Mouse (Mus musculus) c-Kit-positive CD71-negative TER-119-negative erythroid progenitor cells, embryonic 14.5 days (primary cell): ENCODE measurements around the gene Pex26.

Experiments
- DNase-seq: peaks from one replicate; pipeline ENCODE4 v3.0.0-alpha.2; 2013; ENCODE audit warnings: low read depth

Gene Pex26

DNA sequence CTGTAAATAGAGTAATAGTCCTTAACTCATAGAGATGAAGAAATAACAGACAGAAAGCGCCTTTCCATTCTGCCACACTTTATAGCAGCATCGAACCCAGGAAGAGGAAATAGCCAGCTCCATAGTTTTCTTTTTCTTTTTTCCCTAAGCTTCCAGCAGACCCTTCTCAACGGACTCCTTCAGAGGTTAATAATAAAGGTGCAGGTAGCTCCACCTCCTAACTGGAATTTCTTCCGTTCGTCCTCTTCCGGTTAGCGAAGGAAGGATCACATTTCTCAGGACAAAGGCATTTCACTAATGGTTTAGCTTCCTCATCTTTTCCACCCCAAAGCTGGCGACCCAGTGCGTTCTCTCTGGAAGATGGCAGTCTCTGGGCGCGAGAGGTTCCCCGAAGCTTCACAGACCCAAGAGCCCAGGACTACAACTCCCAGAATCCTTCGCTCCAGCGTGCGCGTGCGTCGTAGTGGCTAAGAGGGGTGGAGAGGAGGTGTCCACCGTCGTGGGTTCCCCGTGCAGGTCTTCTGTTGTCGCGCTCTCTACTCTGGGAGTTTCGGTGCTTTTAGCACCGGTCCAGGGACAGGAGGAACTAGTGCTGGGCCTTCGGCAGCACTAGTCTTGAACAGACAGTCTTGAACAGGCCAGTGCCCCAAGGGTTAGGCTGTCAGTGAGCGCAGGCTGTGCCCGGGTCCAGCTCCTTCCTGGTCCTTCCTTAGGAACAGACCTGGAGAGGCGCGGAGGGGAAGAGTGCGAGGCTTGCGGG lies at the start of gene Pex26:
Gene Pex26, plus strand, starts transcription at position 254 of the 760 bp plus-strand sequence.
- DNase-seq: peak; percentile 95

DNA sequence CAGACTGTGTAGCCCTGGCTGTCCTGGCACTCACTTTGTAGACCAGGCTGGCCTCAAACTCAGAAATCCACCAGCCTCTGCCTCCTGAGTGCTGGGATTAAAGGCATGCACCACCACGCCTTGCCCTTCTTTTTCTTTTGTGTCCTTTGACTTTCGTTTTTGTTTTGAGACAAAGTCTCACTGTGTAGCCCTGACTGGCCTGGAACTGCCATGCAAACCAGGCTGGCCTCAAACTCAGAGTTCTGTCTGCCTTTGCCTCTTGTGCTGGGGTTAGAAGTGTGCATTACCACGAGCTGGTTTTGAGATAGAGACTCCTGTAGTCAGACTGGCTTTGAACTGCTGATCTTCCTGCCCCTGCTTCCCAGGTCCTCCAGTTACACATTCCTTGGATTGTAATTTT lies 49.2 kb upstream of the Pex26 start:
- DNase-seq: no peak

DNA sequence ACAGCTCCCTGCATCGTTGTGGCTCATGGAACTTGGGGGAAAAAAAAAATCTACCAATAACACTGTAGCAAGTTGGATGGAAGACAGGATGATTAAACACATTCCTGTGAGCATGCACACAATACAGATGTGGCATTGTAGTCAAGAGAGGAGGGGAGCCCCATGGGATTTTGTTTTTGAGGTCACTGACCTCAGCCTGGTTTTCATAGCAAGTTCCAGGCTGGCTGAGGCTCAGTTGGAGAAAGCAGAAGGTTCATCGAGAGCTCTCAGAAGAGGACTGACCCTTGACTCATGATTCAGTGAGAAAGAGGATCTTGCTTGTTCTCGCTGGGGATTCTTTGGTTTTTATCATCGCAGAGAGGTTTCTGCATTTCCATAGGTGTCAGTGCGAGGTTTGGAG lies 48.6 kb upstream of the Pex26 start:
- DNase-seq: no peak

DNA sequence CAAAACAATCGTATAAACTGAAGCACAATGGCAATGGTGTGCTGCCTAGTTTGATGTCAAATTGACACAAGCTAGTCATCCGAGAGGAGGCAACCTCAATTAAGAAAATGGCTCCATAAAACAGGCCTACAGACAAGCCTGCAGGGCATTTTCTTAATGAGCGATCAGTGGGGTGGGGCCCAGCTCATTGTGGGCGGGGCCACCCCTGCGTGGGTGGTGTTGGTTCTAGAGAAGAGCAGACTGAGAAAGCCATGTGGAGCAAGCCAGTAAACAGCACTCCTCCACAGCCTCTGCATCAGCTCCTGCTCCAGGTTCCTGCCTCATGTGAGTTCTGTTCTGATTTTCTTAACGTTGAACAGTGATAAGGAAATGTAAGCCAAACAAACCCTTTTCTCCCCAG lies 46.2 kb upstream of the Pex26 start:
- DNase-seq: no peak

DNA sequence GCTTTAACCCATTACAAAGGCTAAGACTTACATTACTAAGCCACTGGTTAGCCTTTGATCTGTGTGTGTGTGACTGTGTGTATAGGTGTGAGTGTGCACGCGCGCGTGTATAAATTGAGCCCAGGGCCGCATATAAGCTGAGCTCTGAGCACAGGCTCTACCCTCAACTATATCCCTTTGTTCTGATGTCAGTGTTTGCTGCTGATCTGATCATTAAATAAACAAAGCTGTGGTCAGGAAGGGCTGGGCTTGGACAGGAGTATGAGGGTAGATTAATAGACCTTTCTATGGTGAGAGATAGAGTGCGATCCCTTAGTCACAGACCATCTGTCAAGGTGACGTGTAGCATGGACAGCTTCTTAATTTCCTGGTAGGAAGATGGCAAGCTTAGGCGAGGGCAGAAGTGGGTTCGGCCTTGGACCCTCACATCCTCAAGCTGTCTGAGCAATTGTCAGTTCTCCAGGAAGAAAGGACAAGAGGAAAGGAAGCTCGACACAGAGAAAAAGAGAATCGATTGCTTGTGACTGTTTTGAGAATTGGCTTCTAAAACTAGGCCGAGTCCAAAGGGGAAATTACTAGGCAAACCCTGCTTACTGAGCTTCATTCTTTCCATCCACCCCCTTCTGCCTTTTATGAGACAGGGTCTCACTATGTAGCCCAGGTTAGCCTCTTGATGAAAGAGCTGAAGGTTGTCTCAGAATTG lies 45.0 kb upstream of the Pex26 start:
- no peak for DNase-seq

DNA sequence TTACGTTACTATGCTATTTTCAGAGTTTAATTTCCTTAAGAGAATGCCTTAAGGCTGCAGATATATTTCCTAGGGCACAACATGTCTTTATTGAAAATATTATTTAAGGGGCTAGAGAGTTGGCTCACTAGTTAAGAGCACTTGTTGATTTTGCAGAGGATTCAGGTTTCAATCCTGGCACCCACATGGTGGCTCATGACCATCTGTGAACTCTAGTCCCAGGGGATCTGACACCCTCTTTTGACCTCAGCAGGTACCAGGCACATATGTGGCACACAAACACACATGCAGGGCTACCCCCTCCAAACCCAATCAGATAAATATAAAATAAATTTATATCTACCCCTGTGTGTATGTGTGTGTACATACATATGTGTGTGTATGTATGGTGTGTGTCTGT lies 44.2 kb upstream of the Pex26 start:
- no peak for DNase-seq

DNA sequence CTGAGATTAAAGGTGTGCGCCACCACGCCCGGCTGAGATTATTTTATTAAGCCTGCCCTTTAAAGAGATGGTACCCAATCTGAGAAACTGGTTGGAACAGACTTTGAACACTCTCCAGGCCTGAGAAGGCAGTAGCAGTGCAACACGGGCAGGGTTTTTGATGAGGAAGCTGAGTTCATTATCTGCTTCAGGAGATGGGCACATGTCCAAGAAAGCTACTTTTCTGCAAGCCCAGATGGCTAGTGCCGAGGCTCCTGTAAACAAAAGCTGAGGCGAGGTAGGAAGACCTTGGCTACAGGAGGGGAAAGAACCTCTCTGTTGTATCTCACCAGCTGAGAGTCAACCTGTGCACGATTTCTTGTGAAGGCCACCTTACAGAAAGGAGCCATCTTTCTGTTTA lies 41.2 kb upstream of the Pex26 start:
- no peak for DNase-seq

DNA sequence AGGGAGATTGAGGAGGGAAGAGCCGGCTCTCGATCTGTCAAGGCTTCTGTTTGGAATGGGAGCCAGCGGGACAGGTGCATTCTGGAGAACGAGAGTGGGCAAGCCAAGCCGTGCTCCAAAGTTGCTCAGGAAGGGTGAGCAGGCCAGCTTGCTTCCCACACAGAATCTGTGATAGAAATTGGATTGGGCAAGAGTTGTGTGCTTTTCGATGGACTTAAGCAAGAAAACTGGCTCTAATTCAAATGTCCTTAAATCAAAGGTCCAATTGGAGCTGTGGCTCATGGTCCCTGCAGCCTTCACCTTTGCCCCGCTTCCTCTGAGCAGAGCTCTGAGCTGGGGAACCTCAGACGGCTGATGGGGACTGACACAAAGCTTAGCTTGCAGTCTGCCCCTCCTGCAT lies 40.0 kb upstream of the Pex26 start:
- no peak for DNase-seq

DNA sequence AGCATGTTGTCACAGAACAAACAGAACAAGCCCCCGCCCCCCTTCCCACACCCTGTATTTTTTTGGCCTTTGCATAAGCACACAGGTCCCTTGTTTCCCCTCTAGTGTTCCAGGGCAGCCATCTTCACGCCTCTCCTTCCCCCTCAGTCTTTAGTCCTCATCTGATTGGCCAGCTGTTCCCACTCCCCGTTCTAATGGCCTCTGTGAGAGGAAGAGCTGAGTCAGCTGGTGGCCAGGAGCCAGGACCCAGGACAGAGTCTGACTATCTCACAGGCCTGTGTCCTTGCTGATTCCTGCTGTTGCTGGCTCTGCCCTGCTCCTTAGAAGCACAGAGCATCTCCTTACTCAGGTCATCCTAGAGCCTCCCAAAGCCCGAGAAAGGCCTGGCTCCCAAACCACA lies 39.4 kb upstream of the Pex26 start:
- no peak for DNase-seq

DNA sequence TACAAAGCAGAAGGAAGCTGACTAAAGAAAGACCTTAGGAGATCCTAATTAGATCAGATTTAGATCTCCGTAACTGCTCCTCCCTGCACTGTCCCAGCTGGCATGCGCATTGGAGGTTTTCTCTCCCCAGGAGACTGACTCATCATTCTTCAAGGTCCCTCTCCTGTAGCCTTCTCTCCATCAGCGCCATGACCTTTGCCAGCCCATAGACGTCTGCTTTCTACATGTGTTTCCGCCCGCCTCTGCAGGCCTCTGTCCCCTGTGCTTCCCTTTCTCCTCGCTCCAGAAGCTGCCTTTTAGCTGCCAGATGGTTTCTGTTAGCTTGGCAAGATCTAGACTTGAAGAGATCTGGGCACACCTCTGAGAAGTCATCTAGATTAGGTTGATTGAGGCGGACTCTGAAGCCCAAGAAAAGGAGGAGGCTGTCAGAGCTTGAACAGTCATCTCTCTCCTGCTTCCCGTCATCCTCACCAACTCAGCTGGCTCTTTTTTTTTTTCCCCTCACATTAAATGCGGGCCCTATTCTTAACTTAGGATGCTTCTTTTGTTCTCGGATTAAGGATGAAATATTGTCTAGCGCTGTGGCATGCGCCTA lies 38.4 kb upstream of the Pex26 start:
- DNase-seq: no peak

DNA sequence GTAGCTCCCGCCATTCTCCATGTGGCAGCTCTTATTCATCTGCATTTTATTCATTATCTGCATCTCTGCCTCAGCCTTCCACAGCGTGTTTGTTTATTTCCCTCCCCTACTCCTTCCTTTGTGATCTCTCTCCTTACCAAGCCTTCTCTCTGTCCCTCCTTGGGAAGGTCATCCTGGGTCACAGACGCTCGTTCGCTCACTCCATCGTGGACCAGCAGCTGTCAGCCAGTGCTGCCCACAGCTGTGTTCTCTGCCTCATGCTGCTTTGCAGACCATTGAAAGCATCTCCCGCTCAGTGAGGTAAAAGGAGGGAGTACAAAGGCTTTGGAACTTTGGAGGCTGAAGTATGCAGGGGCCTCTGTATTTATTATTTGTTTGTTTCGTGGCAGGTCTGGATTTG lies 37.6 kb upstream of the Pex26 start:
- DNase-seq: no peak

DNA sequence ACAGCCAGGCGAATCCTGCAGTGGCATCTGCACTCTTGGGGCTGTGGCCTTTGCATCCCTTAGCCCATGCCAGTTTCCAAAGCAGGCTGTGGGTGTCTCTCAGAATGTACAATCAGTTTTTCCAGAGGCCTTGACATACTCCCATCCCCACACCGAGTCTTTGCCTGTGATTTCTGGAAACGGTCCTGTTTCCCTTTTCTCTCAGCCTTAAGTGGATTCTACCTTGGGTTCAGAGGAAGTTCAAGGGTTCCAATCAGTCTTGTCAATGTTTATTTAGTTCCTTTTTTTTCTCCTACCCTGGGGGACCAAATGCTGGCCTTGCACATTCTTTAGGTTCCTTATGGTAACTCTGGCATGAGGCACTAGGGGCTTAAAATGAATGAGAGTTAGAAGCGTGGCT lies 36.7 kb upstream of the Pex26 start:
- no peak for DNase-seq

DNA sequence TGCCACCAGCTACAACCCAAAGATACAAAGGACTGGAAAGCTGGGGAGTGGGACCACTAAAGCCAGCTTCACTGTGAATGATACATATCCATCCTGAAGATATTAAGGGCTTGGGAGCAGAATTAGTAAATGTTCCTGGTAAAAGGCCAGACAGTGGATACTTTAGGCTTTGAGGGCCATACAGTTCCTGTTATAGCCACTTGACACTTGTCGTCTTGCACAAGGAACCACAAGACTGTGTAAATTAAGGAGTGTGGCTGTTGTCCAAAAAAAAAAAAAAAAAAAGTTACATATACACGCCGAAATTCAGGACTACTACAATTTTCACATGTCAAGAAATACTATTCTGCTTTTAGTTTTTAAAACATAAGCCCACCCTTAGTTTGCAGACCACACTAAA lies 35.1 kb upstream of the Pex26 start:
- DNase-seq: no peak

DNA sequence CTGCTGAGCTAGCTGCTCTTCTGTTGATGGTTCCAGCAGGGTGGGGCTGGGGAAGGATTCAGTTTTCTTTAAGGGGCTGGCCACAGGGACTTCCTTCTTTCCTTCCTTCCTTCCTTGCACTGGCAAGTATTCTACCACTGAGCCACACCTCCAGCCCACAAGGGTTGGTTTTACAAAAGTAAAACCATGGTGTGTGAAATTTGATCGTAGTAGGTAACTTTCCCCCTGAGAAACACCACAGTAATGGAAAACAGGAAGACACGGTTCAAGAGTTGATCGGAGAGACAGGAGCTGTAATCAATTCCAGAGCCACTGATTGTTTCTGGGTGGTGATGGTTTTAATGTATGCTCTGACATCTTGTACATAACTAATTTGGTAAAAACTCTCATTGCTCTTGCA lies 34.0 kb upstream of the Pex26 start:
- DNase-seq: no peak

DNA sequence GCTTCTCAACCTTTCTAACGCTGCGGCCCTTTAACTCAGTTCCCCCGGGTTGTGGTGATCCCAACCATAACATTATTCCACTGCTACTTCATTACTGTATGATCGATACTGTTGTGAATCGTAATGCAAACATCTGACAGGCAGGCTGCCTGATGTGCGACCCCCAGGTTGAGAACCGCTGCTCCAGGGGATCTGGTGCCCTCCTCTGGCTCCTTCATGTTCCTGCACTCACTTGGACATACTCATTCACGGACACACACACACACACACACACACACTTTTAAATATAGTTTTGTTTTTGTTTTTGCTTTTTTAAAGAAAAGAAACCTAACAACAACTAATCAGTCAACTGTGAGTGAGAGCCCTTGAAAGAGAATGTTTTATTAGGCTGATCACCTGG lies 33.3 kb upstream of the Pex26 start:
- no peak for DNase-seq

DNA sequence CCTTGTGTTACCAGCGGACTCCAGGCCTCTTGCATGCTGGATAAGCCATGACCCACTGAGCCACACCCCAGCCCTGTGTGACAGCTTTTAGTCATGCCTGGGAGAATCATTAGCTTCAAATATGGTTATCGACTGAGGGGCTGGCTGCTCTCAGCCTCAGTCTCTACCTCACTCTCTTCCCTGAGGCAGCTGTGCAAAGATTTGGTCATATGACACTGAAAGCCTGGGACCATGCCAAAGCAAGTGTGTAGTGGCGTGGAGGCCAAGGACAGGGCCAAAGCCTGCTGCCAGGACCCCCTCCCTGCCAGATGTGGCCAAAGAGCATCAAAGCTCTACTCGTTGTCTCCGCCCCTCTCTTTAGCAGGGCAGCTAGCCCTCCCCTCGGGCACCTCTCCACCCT lies 31.7 kb upstream of the Pex26 start:
- no peak for DNase-seq

DNA sequence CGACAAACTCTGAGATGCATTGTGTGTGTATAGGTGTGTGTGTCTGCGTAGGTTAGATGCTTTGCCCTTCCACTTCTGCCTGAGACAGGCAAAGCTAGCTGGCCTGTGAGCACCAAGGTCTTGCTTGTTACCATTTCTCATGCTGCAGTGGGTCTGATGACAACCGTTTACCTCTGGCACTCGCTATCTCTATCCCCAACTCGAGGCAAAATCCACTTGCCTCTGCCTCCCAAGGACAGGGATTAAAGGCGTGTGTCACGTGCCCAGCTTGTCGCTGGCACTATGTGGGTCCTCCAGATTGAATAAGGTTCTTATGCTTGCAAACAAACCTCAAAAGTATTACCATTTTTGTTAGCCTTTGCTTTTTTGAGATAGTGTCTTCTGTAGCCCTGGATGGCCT lies 30.3 kb upstream of the Pex26 start:
- DNase-seq: no peak

DNA sequence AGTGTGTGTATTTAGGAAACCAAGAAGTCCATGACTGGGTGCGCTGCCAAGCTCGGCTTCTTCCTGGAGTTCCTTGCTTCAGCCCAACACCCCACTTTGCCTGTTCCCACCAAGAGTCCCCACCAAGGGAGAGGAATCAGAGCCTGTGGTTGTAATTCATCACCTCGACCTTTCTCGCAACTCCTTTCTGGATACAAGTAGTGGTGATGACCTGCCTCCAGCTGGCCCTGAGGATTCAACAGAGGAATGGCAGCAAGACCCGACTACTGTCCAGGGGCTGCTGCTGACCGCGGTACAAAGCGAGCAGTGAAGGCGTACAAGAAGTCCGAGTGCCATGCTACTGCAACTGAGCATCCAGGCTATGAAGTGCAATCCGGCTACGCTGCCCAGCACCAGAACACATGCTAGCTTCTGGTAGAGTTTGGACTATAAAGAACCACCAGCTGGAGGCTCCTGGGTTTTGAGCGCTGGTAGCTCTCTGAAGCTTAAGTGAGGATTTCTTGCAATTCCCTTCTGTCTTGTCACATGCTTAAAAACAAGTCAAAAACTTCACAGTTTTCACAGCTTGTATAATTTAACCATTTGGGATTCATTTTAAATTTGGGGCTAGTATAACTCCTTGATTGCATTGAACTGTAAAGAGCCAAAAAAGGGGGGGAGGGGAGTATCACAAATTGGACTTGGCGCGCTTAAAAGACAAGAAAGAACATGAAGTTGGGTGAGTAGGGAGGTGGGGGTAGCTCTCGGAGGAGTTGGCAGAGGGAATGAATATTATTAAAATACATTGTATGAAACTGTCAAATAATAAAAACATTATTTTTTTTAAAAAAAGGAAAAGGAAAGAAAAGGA lies 28.8 kb upstream of the Pex26 start:
- DNase-seq: no peak

DNA sequence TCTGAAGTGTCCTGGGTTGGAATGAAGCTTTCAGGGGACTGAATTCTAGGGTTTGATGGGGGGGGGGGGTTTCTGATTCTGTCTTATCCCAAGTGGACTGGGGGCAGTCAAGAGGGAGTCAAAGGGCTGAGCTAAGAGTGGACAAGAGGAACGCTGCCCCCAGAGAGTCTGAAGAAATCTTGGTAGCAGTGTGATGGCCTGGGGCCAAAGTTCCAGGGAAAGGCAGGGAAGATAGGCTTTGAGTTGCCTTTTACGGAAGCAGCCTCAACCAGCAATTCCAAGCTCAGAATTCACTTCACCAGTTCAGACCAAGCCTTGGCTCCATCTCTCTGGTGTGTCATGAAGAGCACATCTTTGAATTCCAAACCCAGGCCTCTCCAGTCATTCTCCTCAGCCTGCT lies 27.4 kb upstream of the Pex26 start:
- DNase-seq: no peak

DNA sequence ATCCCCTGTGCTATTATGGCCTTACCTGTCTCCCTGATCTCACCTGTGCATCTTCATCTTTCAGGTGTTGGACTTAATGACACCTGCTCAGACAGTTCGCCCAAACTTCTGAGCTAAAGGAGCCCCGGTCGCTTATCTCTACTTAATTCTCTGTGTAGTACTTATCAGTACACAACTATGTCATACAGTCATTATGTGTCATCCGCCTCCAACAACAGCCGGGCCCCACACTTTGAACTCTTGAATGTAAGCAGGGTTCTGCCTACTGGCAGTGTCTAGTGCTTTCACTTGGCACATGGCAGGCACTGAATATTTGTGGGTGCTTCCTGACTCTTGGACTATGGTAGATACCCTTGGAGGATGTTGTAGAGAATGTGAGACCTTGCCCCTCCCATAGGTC lies 23.9 kb upstream of the Pex26 start:
- no peak for DNase-seq

DNA sequence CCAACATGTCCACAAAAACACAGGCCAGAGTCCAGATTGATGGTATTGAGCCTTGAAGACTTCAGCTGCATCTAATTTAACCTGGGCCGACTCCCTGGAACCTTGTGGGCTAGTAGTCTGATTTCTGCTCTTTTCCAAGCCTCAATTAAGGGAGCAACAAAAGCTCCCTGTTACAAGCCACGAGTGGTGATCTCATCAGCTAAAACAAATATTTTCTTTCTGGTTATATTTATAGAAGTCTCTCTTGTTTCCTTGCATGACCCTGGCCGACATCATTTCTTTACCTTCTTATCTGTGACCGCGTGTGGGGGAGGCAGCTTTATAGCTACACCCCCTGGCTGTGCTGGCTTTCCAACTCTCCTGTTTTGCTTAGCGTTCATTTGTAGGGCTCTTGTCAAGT lies 23.3 kb upstream of the Pex26 start:
- DNase-seq: no peak

DNA sequence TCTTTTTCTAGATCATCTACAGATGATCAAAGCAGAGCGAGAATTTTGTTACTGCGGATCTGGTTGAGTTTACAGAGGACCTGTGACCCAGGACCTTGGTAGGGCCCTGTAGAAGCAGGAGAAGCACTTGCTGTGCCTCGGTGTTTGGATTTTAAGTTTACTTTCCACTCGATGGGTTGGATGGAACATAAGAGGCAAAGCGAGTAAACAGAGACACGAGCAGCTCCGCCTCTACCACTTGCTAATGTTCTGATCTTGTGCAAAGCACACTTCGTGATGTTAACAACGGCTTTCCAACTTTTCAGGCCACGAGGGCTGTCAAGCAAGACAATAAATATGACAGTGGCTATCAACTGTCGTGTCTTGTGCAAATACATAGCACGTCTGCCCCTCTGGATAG lies 20.9 kb upstream of the Pex26 start:
- DNase-seq: no peak

DNA sequence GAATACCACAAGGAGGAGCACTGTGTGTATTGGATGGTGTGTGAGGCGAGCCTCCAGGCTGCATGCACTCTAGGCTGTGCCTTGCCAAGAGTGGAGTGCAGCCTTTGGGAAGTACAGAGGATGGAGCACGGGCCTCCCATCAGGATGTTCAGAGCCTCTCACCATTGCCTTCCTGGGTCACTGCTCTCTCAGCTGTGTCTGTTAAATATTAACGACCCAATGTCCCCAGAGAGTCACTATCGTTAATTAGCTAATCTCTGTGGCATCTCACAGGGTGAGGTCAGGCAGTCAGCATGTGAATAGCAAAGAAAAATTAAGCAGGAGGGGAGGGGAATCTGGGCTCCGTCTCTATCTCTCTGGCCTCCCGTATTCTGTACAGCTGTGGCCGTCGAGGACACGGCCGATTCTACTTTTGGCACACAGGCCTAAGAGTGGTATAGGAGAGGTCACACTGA lies 17.3 kb upstream of the Pex26 start:
- DNase-seq: no peak
